Mouse (Mus musculus) heart, postnatal 36 days (tissue): ENCODE data around the gene Camta1. TPM values are rescaled to one million over a fixed set of nuclear protein-coding genes. Genes with fewer than 3 reads are reported as not detected.

Experiments used
- DNase-seq, 2 experiments: peaks; one replicate each; pipeline ENCODE4 v3.0.0; 2021 to 2022
- intact Hi-C: fragments of 180-260 bp; cut with DNase I; formaldehyde crosslinking; loops from one replicate; pipeline ENCODE4 v1.15.1; 2025
- total RNA-seq, 2 experiments: library from RNA; stranded (reverse); gene quantifications; 2 replicates each; pipeline ENCODE4 v1.2.3; 2021

Camta1 gene
- 100 to 1,000 TPM; 217 to 218 TPM for total RNA-seq

GRCm38 (mm10) chr4:151861806-151862739 is at the start of gene Camta1:
Camta1 (minus strand) TSS chr4:151861876.
- intact Hi-C loops: loop anchor here (2.0 kb wide), 2 partner anchors 39 to 71 kb away; partner anchors contain the start of gene Dnajc11
- peak; percentile 99 to 100 for DNase-seq

GRCm38 (mm10) chr4:151908809-151909208 is 47.1 kb upstream of the Camta1 start:
- no peak for DNase-seq
- intact Hi-C loops: no loop called here

GRCm38 (mm10) chr4:151907577-151908343 is 46.1 kb upstream of the Camta1 start:
- intact Hi-C loops: no loop called here
- peak; percentile 21 to 33 for DNase-seq

- intact Hi-C loops: no loop called here
- no peak for DNase-seq
These were observed 43.9 kb upstream of the Camta1 start for GRCm38 (mm10) chr4:151905621-151906020.

GRCm38 (mm10) chr4:151904098-151904497 is 42.4 kb upstream of the Camta1 start:
- intact Hi-C loops: no loop called here
- peak; percentile 63 to 76 for DNase-seq

GRCm38 (mm10) chr4:151902689-151903241 is 41.1 kb upstream of the Camta1 start:
- DNase-seq: peak; percentile 81 to 85
- intact Hi-C loops: no loop called here

- intact Hi-C loops: no loop called here
- peak; percentile 22 to 77 for DNase-seq
These were observed 40.5 kb upstream of the Camta1 start for GRCm38 (mm10) chr4:151902046-151902688.

- intact Hi-C loops: loop anchor here (2.0 kb wide), 1 partner anchor 39 kb away; no protein-coding TSS in a partner anchor
- peak; percentile 37 to 54 for DNase-seq
These were observed 39.7 kb upstream of the Camta1 start for GRCm38 (mm10) chr4:151901422-151901821.

GRCm38 (mm10) chr4:151900735-151901134 is 39.1 kb upstream of the Camta1 start:
- intact Hi-C loops: loop anchor here (2.0 kb wide), 1 partner anchor 38 kb away; no protein-coding TSS in a partner anchor
- DNase-seq: no peak

GRCm38 (mm10) chr4:151899707-151900384 is 38.2 kb upstream of the Camta1 start:
- DNase-seq: no peak
- intact Hi-C loops: loop anchor here (1.0 to 2.0 kb wide), 2 partner anchors 20 to 37 kb away; no protein-coding TSS in a partner anchor

GRCm38 (mm10) chr4:151898600-151899245 is 37.0 kb upstream of the Camta1 start:
- no peak for DNase-seq
- intact Hi-C loops: loop anchor here (1.0 kb wide), 1 partner anchor 22 kb away; no protein-coding TSS in a partner anchor

GRCm38 (mm10) chr4:151897069-151897617 is 35.5 kb upstream of the Camta1 start:
- no peak for DNase-seq

GRCm38 (mm10) chr4:151895624-151896023 is 33.9 kb upstream of the Camta1 start:
- intact Hi-C loops: no loop called here
- DNase-seq: no peak

More at GRCm38 (mm10) chr4:151897069-151897617, 35.5 kb upstream of the Camta1 start:
- intact Hi-C loops: no loop called here

- intact Hi-C loops: no loop called here
- no peak for DNase-seq
These were observed 33.2 kb upstream of the Camta1 start for GRCm38 (mm10) chr4:151894926-151895325.

- intact Hi-C loops: no loop called here
- no peak for DNase-seq
These were observed 31.6 kb upstream of the Camta1 start for GRCm38 (mm10) chr4:151893241-151893640.

- no peak for DNase-seq
- intact Hi-C loops: no loop called here
These were observed 19.9 kb upstream of the Camta1 start for GRCm38 (mm10) chr4:151881590-151881989.

- intact Hi-C loops: no loop called here
- DNase-seq: no peak
These were observed 18.5 kb upstream of the Camta1 start for GRCm38 (mm10) chr4:151880044-151880690.

GRCm38 (mm10) chr4:151876400-151876799 is 14.7 kb upstream of the Camta1 start:
- intact Hi-C loops: no loop called here
- no peak for DNase-seq
